Mouse (Mus musculus) 416B (cell line): ENCODE results near the gene Adgrf1.

Source experiments
- DNase-seq: peaks from one replicate; pipeline ENCODE4 v3.0.0; 2011; ENCODE audit warnings: low read depth

Adgrf1 gene

GRCm38 (mm10) chr17:43362881-43363280, 92.8 kb downstream of the Adgrf1 start:
- DNase-seq: no peak

- no peak for DNase-seq
Observed at GRCm38 (mm10) chr17:43363921-43364320, 93.8 kb downstream of the Adgrf1 start.

- no peak for DNase-seq
Observed at GRCm38 (mm10) chr17:43365297-43365696, 95.2 kb downstream of the Adgrf1 start.

- DNase-seq: no peak
Observed at GRCm38 (mm10) chr17:43366486-43366885, 96.4 kb downstream of the Adgrf1 start.

DNA sequence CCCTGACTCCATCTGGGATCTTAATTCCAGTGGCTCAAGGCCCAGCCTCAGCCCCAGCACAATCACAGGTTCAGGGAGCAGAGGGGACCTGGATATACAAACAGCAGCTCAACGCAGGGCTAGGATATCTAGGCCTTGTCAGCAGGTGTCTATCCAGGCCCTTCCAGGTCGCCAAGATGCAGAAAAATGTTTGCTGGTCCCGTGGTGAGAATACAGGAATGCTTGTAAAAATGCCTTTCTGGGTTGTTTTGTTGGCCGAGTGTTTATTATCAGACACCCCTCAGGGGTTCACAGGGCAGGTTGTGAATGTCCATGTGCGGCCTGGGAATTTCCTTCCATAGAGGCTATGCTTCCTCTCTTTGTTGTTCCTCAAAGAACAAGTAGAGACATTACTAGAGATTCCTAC, 98.0 kb downstream of the Adgrf1 start:
- no peak for DNase-seq

- DNase-seq: no peak
Observed at GRCm38 (mm10) chr17:43372604-43373003, 102.5 kb downstream of the Adgrf1 start.

GRCm38 (mm10) chr17:43374020-43374419, 103.9 kb downstream of the Adgrf1 start:
- DNase-seq: no peak
